Mouse (Mus musculus) cerebellum, adult 9-10 months (tissue): Measurements from ENCODE around the gene Tspyl1.

Experiments used
- DNase-seq: peaks from one replicate; pipeline ENCODE4 v3.0.0; 2022

Tspyl1 gene

DNA sequence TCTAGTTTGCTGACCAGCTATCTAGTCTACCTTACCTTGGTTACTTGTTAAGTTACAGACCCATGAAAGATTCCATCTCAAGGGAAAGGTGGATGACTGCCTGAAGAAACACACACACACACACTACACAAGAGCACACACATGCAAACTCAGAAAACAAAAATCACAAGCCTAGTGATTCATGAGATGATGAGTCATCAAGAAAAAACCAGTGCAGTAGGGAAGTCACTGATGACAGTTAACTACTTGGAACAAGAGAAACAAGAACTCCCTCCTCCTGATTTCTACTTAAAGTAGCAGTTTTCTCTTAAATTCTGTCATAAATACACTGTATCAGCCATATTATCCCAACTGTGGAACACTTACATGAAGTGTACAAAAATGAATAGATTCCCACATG, 25.1 kb downstream of the Tspyl1 start:
- DNase-seq = no peak

GRCm38 (mm10) chr10:34309915-34310685, 28.1 kb downstream of the Tspyl1 start:
- no peak for DNase-seq

DNA sequence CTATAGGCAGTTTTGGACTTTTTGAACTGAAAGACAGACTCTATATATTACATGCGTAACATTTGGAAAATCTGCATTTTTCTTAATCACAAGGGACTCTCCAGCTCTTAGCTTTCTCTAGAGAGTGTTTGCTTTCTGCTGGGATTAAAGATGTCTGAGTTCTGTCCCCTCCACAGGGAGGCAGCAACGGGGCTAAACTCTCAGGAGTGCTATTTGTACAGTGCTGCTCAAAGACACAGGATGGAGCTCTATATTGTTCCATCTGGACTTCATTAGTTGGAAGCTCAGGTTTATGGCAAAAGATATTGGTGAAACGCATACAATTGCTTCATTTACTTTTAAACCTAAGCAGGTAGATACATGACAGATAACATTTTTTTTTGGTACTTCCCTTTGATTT, 30.5 kb downstream of the Tspyl1 start:
- no peak for DNase-seq

- peak; percentile 94 for DNase-seq
Measured at GRCm38 (mm10) chr10:34316571-34317216, 34.7 kb downstream of the Tspyl1 start.

DNA sequence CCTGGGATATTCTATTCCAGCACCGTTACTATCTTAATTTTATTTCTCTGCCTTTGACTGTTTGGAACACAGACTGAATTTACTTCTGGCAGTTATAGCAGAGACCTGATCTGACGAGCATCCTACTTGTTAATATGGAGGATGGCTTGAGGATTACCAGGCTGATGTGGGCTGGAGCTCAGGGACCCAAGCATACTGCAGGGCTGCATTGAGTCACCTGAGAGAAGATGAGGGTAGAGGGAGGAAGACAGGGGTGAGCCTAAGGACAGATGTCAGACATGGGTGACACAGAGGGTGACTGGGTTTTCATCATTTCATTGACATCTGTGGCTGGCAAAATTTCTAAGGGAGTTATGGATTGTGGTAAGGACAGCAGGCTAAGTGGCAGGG, 35.2 kb downstream of the Tspyl1 start:
- DNase-seq = no peak

DNA sequence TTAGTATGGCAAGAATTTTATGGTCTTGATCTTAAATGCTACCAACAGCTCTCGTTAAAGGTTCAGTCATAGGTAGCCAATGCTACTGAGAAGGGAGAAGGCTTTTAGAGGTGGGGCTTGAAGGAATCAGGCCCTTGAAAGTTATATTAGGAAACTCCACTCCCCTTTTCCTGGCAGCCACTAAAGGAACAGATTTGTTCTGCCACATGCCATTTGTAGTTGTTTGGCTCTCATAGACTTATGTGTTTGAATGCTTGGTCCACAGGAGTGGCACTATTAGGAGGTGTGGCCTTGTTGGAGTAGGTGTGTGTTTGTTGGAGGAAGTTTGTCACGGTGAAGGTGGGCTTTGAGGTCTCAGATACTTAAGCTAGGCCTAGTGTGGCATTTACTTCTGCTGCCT, 38.8 kb downstream of the Tspyl1 start:
- no peak for DNase-seq

- peak; percentile 41 for DNase-seq
Measured at GRCm38 (mm10) chr10:34326701-34327100, 44.7 kb downstream of the Tspyl1 start.

DNA sequence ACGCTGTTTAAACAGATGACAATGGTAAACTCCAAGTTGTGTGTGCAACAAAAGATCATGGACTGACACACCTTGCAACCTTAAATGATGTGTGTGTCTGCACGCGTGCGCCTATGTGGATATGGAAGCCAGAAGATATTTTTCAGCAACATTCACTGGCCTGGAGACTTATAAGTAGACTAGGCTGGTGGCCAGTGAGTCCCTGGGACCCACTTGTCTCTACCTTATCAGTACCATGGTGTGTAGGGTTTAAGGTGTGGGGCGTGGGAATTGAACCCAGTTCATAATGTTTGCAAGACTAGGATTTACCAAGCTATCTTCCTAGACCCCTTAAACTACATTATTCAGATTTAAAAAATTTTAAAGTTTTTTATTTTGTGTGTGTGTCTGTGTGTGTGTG, 45.2 kb downstream of the Tspyl1 start:
- no peak for DNase-seq

DNA sequence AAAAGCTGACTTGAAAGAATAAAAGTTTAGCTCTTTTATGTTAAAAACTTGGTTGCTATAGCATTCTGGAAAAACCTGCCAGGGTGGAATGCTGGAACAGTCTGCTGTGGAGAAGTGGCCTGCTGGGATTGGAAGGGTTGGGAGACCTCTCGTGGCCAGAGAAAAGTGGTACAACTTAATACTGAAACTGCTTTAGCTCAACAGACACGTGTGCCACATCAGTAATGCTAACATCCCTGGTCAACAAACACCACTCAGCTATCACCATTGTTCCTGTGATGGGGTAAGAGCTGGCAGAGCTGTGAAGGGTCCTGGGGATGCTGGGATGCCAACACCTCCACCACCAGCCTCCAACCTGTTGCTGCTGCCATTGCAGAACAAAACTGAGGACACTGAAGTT, 46.3 kb downstream of the Tspyl1 start:
- peak; percentile 44 for DNase-seq
